Mouse (Mus musculus): ENCODE measurements around the gene Ppp2r5c. TPM values are rescaled to one million over a fixed set of nuclear protein-coding genes. Genes with fewer than 3 reads are reported as not detected.

The Ppp2r5c gene
- polyA plus RNA-seq, 1 experiment: 59.4 TPM

GRCm38 (mm10) chr12:110447306-110447705, 386 bp downstream of the Ppp2r5c start:
- H3K4me3 ChIP-seq (replicated peaks; ENCODE audit: control insufficient read depth, low read depth, low read length): peak overlapping the region; percentile 66
- peaks cover 10% of the 10 kb centered on the region for H3K4me1 ChIP-seq (ENCODE audit: control insufficient read depth, insufficient read depth, low read length)
- peak overlapping the region; percentile 72 for H3K27ac ChIP-seq (ENCODE audit: control insufficient read depth, insufficient read depth, low read depth, low read length, poor library complexity)
- 1% methylated on average over 39 of the region's 39 CpGs for WGBS
- TF ChIP-seq CTCF (IDR thresholded peaks at IDR 0.05; ENCODE audit: control insufficient read depth, insufficient read depth, low read length): no peak
- TF ChIP-seq POLR2A (IDR thresholded peaks at IDR 0.05; ENCODE audit: borderline replicate concordance, control insufficient read depth, low read depth, low read length): no peak

GRCm38 (mm10) chr12:110448767-110449166, 1.8 kb downstream of the Ppp2r5c start:
- TF ChIP-seq CTCF (IDR thresholded peaks at IDR 0.05; ENCODE audit: control insufficient read depth, insufficient read depth, low read length): no peak
- no peak for TF ChIP-seq POLR2A (IDR thresholded peaks at IDR 0.05; ENCODE audit: borderline replicate concordance, control insufficient read depth, low read depth, low read length)
- Histone ChIP-seq H3K27ac (ENCODE audit: control insufficient read depth, insufficient read depth, low read depth, low read length, poor library complexity) (no peak overlapping the region), H3K4me3 (replicated peaks; ENCODE audit: control insufficient read depth, low read depth, low read length) (no peak overlapping the region), H3K4me1 (ENCODE audit: control insufficient read depth, insufficient read depth, low read length) (peaks cover 4% of the 10 kb centered on the region; the same call in 1 of the 2 replicates)
- WGBS: 89% methylated on average over 10 of the region's 10 CpGs

GRCm38 (mm10) chr12:110454223-110454622, 7.3 kb downstream of the Ppp2r5c start:
- WGBS: 4% methylated on average over 5 of the region's 5 CpGs
- no peak overlapping the region for H3K27ac ChIP-seq (ENCODE audit: control insufficient read depth, insufficient read depth, low read depth, low read length, poor library complexity)
- no peak overlapping the region for H3K4me3 ChIP-seq (replicated peaks; ENCODE audit: control insufficient read depth, low read depth, low read length)
- TF ChIP-seq CTCF (IDR thresholded peaks at IDR 0.05; ENCODE audit: control insufficient read depth, insufficient read depth, low read length) (peak; percentile 78), POLR2A (IDR thresholded peaks at IDR 0.05; ENCODE audit: borderline replicate concordance, control insufficient read depth, low read depth, low read length) (no peak)
- H3K4me1 ChIP-seq (ENCODE audit: control insufficient read depth, insufficient read depth, low read length): peaks cover 2% of the 10 kb centered on the region; the same call in 1 of the 2 replicates

GRCm38 (mm10) chr12:110456024-110456423, 9.1 kb downstream of the Ppp2r5c start:
- WGBS: 83% methylated on average over 7 of the region's 7 CpGs
- H3K4me1 ChIP-seq (ENCODE audit: control insufficient read depth, insufficient read depth, low read length): peaks cover 2% of the 10 kb centered on the region; the same call in 1 of the 2 replicates

DNA sequence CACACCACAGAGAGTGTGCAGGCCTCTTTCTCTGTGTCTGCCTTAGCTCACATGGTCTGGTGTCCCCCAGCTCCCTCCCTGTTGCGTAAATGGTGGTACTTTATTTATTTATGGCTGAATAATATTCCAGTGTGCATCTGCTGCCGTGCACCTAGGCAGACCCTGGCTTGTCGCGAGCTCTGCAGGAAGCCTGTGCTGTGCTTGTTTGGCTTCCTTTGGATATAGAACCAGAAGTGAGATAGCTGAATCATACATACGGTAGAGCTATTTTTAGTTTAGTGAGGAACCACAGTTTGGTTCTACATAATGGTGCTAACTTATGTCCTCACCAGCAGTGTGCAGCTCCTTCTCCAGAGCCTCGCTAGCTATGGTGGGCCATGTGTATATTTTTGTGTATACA, 11.7 kb downstream of the Ppp2r5c start:
- H3K27ac ChIP-seq (ENCODE audit: control insufficient read depth, insufficient read depth, low read depth, low read length, poor library complexity): peak overlapping the region; percentile 46; the same call in 1 of the 2 replicates
- 13% methylated on average over 6 of the region's 6 CpGs for WGBS

More at GRCm38 (mm10) chr12:110456024-110456423, 9.1 kb downstream of the Ppp2r5c start:
- no peak for TF ChIP-seq CTCF (IDR thresholded peaks at IDR 0.05; ENCODE audit: control insufficient read depth, insufficient read depth, low read length)
- no peak for TF ChIP-seq POLR2A (IDR thresholded peaks at IDR 0.05; ENCODE audit: borderline replicate concordance, control insufficient read depth, low read depth, low read length)
- Histone ChIP-seq H3K4me3 (replicated peaks; ENCODE audit: control insufficient read depth, low read depth, low read length) (no peak overlapping the region), H3K27ac (ENCODE audit: control insufficient read depth, insufficient read depth, low read depth, low read length, poor library complexity) (no peak overlapping the region)

DNA sequence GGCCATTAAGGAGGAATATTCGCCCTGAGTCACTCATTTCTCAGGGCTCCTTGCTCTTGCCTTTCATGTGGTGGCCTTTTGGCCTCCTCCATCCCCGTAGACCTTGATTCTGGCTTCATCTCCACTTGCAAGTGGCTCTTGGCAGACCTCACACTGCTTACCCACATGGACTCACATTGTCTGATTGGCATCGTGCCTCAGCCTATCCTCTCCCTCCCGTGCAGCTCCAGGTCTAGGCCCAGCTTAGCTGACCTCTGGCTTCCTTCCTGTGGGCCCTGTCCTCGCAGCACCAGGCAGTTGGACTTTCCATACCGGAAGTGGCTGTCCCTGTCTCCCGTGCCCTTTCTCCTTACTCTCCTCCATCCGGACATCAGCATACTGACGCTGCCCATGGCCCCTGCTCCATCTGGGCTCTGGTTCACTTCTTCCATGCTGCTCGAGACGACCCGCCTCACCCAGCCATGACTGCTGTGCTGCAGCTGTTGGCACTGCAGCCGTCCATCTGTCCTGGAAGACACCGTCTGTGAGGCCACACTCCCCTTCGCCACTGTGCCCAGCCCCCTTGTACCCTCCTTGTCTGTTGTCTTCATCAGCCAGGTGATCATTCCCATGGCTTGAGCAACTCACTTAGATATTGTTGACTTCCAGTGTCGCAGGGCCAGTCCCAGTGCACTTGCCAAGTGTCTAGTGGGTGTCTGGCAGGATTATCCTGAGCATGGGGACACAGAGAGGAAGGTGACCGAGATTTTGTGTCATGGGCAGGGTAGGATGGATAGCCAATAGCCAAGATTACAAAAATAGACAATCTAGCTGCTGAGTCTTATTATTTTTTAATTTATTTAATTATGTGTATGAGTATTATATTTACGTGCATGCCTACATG, 13.7 kb downstream of the Ppp2r5c start:
- no peak for TF ChIP-seq POLR2A (IDR thresholded peaks at IDR 0.05; ENCODE audit: borderline replicate concordance, control insufficient read depth, low read depth, low read length)
- no peak for TF ChIP-seq CTCF (IDR thresholded peaks at IDR 0.05; ENCODE audit: control insufficient read depth, insufficient read depth, low read length)
- 45% methylated on average over 18 of the region's 18 CpGs for WGBS
- Histone ChIP-seq H3K4me1 (ENCODE audit: control insufficient read depth, insufficient read depth, low read length) (peaks cover 2% of the 10 kb centered on the region; the same call in 1 of the 2 replicates), H3K27ac (ENCODE audit: control insufficient read depth, insufficient read depth, low read depth, low read length, poor library complexity) (no peak overlapping the region), H3K4me3 (replicated peaks; ENCODE audit: control insufficient read depth, low read depth, low read length) (no peak overlapping the region)

More for the DNA sequence above, 11.7 kb downstream of the Ppp2r5c start:
- TF ChIP-seq CTCF (IDR thresholded peaks at IDR 0.05; ENCODE audit: control insufficient read depth, insufficient read depth, low read length) (no peak), POLR2A (IDR thresholded peaks at IDR 0.05; ENCODE audit: borderline replicate concordance, control insufficient read depth, low read depth, low read length) (no peak)
- H3K4me1 ChIP-seq (ENCODE audit: control insufficient read depth, insufficient read depth, low read length): peaks cover 2% of the 10 kb centered on the region; the same call in 1 of the 2 replicates
- H3K4me3 ChIP-seq (replicated peaks; ENCODE audit: control insufficient read depth, low read depth, low read length): no peak overlapping the region

GRCm38 (mm10) chr12:110463711-110464110, 16.8 kb downstream of the Ppp2r5c start:
- 50% methylated on average over 8 of the region's 8 CpGs for WGBS
- H3K27ac ChIP-seq (ENCODE audit: control insufficient read depth, insufficient read depth, low read depth, low read length, poor library complexity): no peak overlapping the region

DNA sequence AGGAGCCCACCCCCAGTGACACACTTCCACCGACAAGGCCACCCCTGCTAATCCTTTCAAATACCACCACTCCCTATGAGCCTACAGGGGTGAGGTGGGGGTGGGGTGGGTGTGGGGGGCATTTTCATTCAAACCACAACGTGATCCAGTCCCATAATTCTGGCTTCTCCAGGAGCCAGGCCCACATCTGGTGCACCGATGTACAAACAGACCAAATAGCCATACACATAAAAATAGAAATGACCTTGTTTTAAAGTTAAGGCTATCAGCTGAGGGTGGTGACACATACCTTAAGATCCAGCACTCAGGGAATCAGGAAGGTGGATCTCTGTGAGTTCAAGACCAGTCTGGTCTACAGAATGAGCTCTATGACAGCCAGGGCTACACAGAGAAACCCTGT, 24.5 kb downstream of the Ppp2r5c start:
- H3K27ac ChIP-seq (ENCODE audit: control insufficient read depth, insufficient read depth, low read depth, low read length, poor library complexity): no peak overlapping the region
- H3K4me3 ChIP-seq (replicated peaks; ENCODE audit: control insufficient read depth, low read depth, low read length): no peak overlapping the region
- 82% methylated on average over 3 of the region's 3 CpGs for WGBS
- H3K4me1 ChIP-seq (ENCODE audit: control insufficient read depth, insufficient read depth, low read length): no peaks in the 10 kb centered on the region
- TF ChIP-seq CTCF (IDR thresholded peaks at IDR 0.05; ENCODE audit: control insufficient read depth, insufficient read depth, low read length): no peak
- TF ChIP-seq POLR2A (IDR thresholded peaks at IDR 0.05; ENCODE audit: borderline replicate concordance, control insufficient read depth, low read depth, low read length): no peak

More at GRCm38 (mm10) chr12:110463711-110464110, 16.8 kb downstream of the Ppp2r5c start:
- no peak overlapping the region for H3K4me3 ChIP-seq (replicated peaks; ENCODE audit: control insufficient read depth, low read depth, low read length)
- TF ChIP-seq CTCF (IDR thresholded peaks at IDR 0.05; ENCODE audit: control insufficient read depth, insufficient read depth, low read length): no peak
- no peaks in the 10 kb centered on the region; the same call in 1 of the 2 replicates for H3K4me1 ChIP-seq (ENCODE audit: control insufficient read depth, insufficient read depth, low read length)

Measured in bone marrow, adult 2 months (tissue).